Mouse (Mus musculus) myocyte (in vitro differentiated cells): ENCODE measurements around the gene Itpk1.

Experiments used
- E2F4 ChIP-seq: IDR thresholded peaks from one replicate; pipeline ENCODE4 v1.6.1; 2011; ENCODE audit warnings: mild to moderate bottlenecking, control low read depth, moderate library complexity; ENCODE audit not compliant: insufficient read depth
- MYOD1 ChIP-seq, 3 experiments: IDR thresholded peaks; one replicate each; pipeline ENCODE4 v1.6.1; 2011; ENCODE audit warnings: control low read depth in 2 of 3, low read depth in 2 of 3, mild to moderate bottlenecking in 2 of 3, moderate library complexity in 1 of 3; ENCODE audit not compliant: insufficient read length in 2 of 3, control insufficient read depth in 1 of 3
- MYOG ChIP-seq, 3 experiments: IDR thresholded peaks; one replicate each; pipeline ENCODE4 v1.6.1; 2011; ENCODE audit warnings: control low read depth in 2 of 3, low read depth in 2 of 3, mild to moderate bottlenecking in 2 of 3; ENCODE audit not compliant: insufficient read length in 2 of 3, control insufficient read depth in 1 of 3, insufficient read depth in 1 of 3
- POLR2A ChIP-seq: IDR thresholded peaks from one replicate; pipeline ENCODE4 v1.6.1; 2011; ENCODE audit warnings: low read depth, mild to moderate bottlenecking, control low read depth, moderate library complexity; ENCODE audit not compliant: insufficient read length
- REST ChIP-seq: IDR thresholded peaks from one replicate; pipeline ENCODE4 v1.6.1; 2011; ENCODE audit warnings: mild to moderate bottlenecking, control low read depth, moderate library complexity; ENCODE audit not compliant: insufficient read depth, insufficient read length
- SRF ChIP-seq: IDR thresholded peaks from one replicate; pipeline ENCODE4 v1.6.1; 2011; ENCODE audit warnings: low read depth; ENCODE audit not compliant: control insufficient read depth, insufficient read length
- TCF12 ChIP-seq: IDR thresholded peaks from one replicate; pipeline ENCODE4 v1.6.1; 2011; ENCODE audit warnings: mild to moderate bottlenecking, control low read depth; ENCODE audit not compliant: poor library complexity, insufficient read depth, severe bottlenecking
- TCF3 ChIP-seq: IDR thresholded peaks from one replicate; pipeline ENCODE4 v1.6.1; 2011; ENCODE audit warnings: low read depth, control low read depth; ENCODE audit not compliant: insufficient read length
- USF1 ChIP-seq: IDR thresholded peaks from one replicate; pipeline ENCODE4 v1.6.1; 2011; ENCODE audit warnings: low read depth, mild to moderate bottlenecking, control low read depth, moderate library complexity

GRCm38 (mm10) chr12:102710851-102711375, 6.2 kb upstream of the Itpk1 start:
- TF ChIP-seq POLR2A (no peak), MYOD1 (IDR thresholded peaks at IDR 0.05; ENCODE audit: control insufficient read depth in 1 of 3, insufficient read length in 2 of 3, low read depth in 2 of 3) (no peak), SRF (no peak), MYOG (IDR thresholded peaks at IDR 0.05; ENCODE audit: control insufficient read depth in 1 of 3, insufficient read depth in 1 of 3, insufficient read length in 2 of 3, low read depth in 2 of 3) (no peak), TCF3 (no peak), TCF12 (no peak), REST (no peak), E2F4 (no peak), USF1 (no peak)
